Mouse (Mus musculus) bone marrow macrophage, adult 2 months (primary cell): ENCODE measurements around the gene Epha4. TPM values are rescaled to one million over a fixed set of nuclear protein-coding genes. Genes with fewer than 3 reads are reported as not detected.

Experiments used
- H3K27ac ChIP-seq: 2 replicates; pipeline ENCODE4 v1.5.1; 2012; ENCODE audit warnings: low read depth, low read length; ENCODE audit not compliant: insufficient read depth
- H3K4me1 ChIP-seq: 2 replicates; pipeline ENCODE4 v1.6.1; 2012; ENCODE audit warnings: low read length; ENCODE audit not compliant: control insufficient read depth, insufficient read depth
- H3K4me3 ChIP-seq: 2 replicates; pipeline ENCODE4 v1.5.1; 2012; ENCODE audit warnings: mild to moderate bottlenecking, low read length, moderate library complexity; ENCODE audit not compliant: insufficient read depth
- CTCF ChIP-seq: IDR thresholded peaks from 2 replicates; pipeline ENCODE4 v1.5.1; 2012; ENCODE audit warnings: low read depth, mild to moderate bottlenecking, low read length, moderate library complexity
- POLR2A ChIP-seq: IDR thresholded peaks from 2 replicates; pipeline ENCODE4 v1.6.1; 2012; ENCODE audit warnings: mild to moderate bottlenecking, low read depth, low read length, borderline replicate concordance
- polyA plus RNA-seq: library from polyadenylated mRNA; stranded (reverse); fragments of >200 nt; gene quantifications from 2 replicates; pipeline ENCODE4 v1.2.4, GENCODE M21; 2012; ENCODE audit not compliant: missing spikeins, insufficient read depth, insufficient read length

Gene Epha4
- polyA plus RNA-seq, 1 experiment = 0.17 TPM

DNA sequence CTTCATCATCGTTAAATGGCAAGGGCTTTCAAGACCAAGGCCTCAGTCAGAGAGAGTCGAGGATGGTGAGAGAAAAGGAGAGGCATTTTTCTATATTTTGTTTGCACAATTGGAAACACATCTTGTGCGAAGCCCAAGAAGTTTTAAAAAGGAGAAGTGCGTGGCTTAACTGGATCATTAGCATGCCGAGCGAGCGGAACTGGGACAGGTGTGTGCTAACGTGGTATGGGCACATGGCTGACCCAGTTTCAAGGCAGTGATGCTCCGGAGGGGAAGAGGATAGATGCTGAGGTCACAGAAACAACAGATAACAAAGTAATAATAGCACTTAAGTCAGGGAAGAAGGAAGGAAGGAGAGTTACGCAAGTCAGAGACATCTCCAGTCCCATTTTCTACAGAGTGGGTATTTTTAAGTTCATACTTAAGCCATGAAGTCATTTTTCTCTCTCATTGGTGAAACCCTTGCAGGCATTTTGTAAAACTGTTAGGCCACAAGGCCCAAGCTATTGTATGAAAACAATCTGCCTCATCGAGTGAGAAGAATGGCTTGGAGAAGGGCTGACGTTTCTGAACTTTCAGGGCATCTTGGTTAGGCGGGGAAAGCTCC, 26.9 kb downstream of the Epha4 start:
- Histone ChIP-seq H3K27ac (no peak overlapping the region), H3K4me1 (no peaks in the 10 kb centered on the region), H3K4me3 (no peak overlapping the region)
- TF ChIP-seq POLR2A (no peak), CTCF (no peak)

- Histone ChIP-seq H3K27ac (no peak overlapping the region), H3K4me3 (no peak overlapping the region)
- TF ChIP-seq POLR2A (no peak), CTCF (no peak)
These were observed 29.9 kb downstream of the Epha4 start for GRCm38 (mm10) chr1:77484766-77485596.

GRCm38 (mm10) chr1:77475808-77476413, 39.0 kb downstream of the Epha4 start:
- H3K4me3 ChIP-seq = no peak overlapping the region
- TF ChIP-seq POLR2A (no peak), CTCF (no peak)
- no peaks in the 10 kb centered on the region for H3K4me1 ChIP-seq
- no peak overlapping the region for H3K27ac ChIP-seq

More at GRCm38 (mm10) chr1:77484766-77485596, 29.9 kb downstream of the Epha4 start:
- no peaks in the 10 kb centered on the region for H3K4me1 ChIP-seq

GRCm38 (mm10) chr1:77473446-77474376, 41.2 kb downstream of the Epha4 start:
- no peaks in the 10 kb centered on the region for H3K4me1 ChIP-seq
- no peak overlapping the region for H3K4me3 ChIP-seq
- no peak for TF ChIP-seq POLR2A
- no peak for TF ChIP-seq CTCF
- H3K27ac ChIP-seq = no peak overlapping the region

- TF ChIP-seq POLR2A = no peak
- Histone ChIP-seq H3K4me3 (no peak overlapping the region), H3K27ac (no peak overlapping the region), H3K4me1 (no peaks in the 10 kb centered on the region)
These were observed 42.3 kb downstream of the Epha4 start for GRCm38 (mm10) chr1:77472566-77472965.

GRCm38 (mm10) chr1:77471447-77471846, 43.4 kb downstream of the Epha4 start:
- no peak overlapping the region for H3K4me3 ChIP-seq
- H3K27ac ChIP-seq = no peak overlapping the region
- TF ChIP-seq POLR2A (no peak), CTCF (no peak)
- H3K4me1 ChIP-seq = no peaks in the 10 kb centered on the region

DNA sequence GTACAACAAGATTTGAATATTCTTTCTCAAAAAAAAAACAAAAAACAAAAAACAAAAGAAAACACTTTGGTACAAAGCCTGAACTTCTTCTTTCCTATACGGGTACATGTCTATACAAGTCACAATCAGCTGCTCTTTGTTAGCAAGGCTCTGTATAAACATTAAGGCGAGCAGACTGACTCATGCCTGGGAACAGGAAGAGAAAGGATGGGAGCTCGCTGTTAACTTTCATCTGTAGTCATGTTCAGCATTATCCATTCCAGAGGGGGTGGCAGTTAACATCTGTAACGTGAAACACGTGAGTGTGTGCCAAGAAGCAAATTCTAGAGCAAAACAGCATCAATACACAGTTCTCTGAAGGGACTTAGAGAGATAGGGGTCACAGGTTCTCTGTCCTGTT, 43.9 kb downstream of the Epha4 start:
- no peak overlapping the region for H3K4me3 ChIP-seq
- H3K4me1 ChIP-seq = no peaks in the 10 kb centered on the region
- TF ChIP-seq CTCF = no peak
- no peak for TF ChIP-seq POLR2A
- no peak overlapping the region for H3K27ac ChIP-seq

DNA sequence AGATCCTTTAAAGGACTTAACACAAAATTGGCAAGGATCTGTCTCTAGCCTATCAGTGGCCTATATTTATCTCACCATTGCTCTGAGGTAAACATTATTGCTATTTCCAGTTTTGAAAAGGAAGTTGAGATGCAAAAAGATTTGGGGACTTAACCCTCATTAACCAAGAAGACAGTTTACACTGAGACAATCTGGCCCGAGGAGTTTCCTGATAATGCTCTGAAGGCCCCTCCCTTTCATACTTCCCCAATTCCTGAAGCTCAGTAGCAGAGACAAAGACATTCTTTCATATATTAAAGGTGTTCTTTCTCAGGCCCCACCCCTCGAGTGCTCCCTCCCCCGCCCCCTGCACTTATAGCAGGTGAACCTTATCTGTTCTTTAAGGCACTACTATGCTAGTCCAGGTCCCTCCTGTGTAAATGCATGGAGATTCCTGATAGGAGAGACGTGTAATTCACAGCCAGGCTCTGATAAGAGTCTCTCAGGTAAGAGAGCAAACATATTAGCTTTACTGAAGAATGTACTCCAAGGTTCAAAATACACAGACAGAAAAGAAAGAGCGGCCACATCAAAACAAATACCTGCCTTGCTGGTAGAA, 46.1 kb downstream of the Epha4 start:
- Histone ChIP-seq H3K4me1 (no peaks in the 10 kb centered on the region), H3K27ac (no peak overlapping the region), H3K4me3 (no peak overlapping the region)
- no peak for TF ChIP-seq CTCF
- no peak for TF ChIP-seq POLR2A

- no peaks in the 10 kb centered on the region for H3K4me1 ChIP-seq
- TF ChIP-seq CTCF = no peak
- no peak for TF ChIP-seq POLR2A
These were observed 49.4 kb downstream of the Epha4 start for GRCm38 (mm10) chr1:77465524-77465923.

More at GRCm38 (mm10) chr1:77465524-77465923, 49.4 kb downstream of the Epha4 start:
- Histone ChIP-seq H3K27ac (no peak overlapping the region), H3K4me3 (no peak overlapping the region)
